ENCODE assay signal across 8 mouse cellular contexts in genomic region chr8:3671980-3672491, GRCm38 (mm10). TPM values are rescaled to one million over a fixed set of nuclear protein-coding genes. Genes with fewer than 3 reads are reported as not detected.
DNase-seq lines count a peak whose midpoint lies in the region; ATAC-seq and TF ChIP-seq lines count a peak whose summit lies in the region.

Gene Fcor (minus strand): TSS chr8:3672362.

- WGBS in bone marrow, adult 2 months = under 1% methylated on average over 23 of the region's 23 CpGs
- under 1% methylated on average over 23 of the region's 23 CpGs for WGBS in embryonic facial prominence, embryonic 15.5 days
- under 1% methylated on average over 23 of the region's 23 CpGs for WGBS in kidney, embryonic 14.5 days
- under 1% methylated on average over 23 of the region's 23 CpGs for WGBS in limb, embryonic 15.5 days

- peak; percentile 83 for DNase-seq in 416B (ENCODE audit: low read depth)
- peak; percentile 65 to 74 for DNase-seq in heart, adult 9 months (ENCODE audit: low spot score in 2 of 2)
- DNase-seq in spleen, postnatal 4 days (ENCODE audit: low spot score in 2 of 2) = peak; percentile 82 to 93

- no peaks in the 10 kb centered on the region for H3K9me3 ChIP-seq in embryonic facial prominence, embryonic 15.5 days (replicated peaks)
- no peaks in the 10 kb centered on the region for H3K9me3 ChIP-seq in kidney, embryonic 14.5 days (ENCODE audit: control insufficient read depth, low read length)
- no peaks in the 10 kb centered on the region for H3K9me3 ChIP-seq in limb, embryonic 15.5 days

- H3K36me3 ChIP-seq in embryonic facial prominence, embryonic 15.5 days = no peaks in the 10 kb centered on the region
- H3K36me3 ChIP-seq in kidney, embryonic 14.5 days (ENCODE audit: control insufficient read depth, insufficient read depth, low read length) = no peaks in the 10 kb centered on the region
- no peaks in the 10 kb centered on the region for H3K36me3 ChIP-seq in limb, embryonic 15.5 days

- TF ChIP-seq POLR2A in bone marrow, adult 2 months (IDR thresholded peaks at IDR 0.05; ENCODE audit: borderline replicate concordance, control insufficient read depth, low read depth, low read length) = peak; percentile 31; the same call in 1 of the 2 replicates

- H3K27me3 ChIP-seq in embryonic facial prominence, embryonic 15.5 days = no peaks in the 10 kb centered on the region
- no peaks in the 10 kb centered on the region for H3K27me3 ChIP-seq in kidney, embryonic 14.5 days (ENCODE audit: control insufficient read depth, insufficient read depth, low read length)
- H3K27me3 ChIP-seq in limb, embryonic 15.5 days = no peaks in the 10 kb centered on the region

- peak within 1 kb of the TSS; percentile 72 for H3K4me2 ChIP-seq in embryonic facial prominence, embryonic 15.5 days (replicated peaks)
- H3K4me2 ChIP-seq in kidney, embryonic 14.5 days (replicated peaks; ENCODE audit: low read depth, low read length) = peak within 1 kb of the TSS; percentile 59
- H3K4me2 ChIP-seq in limb, embryonic 15.5 days = peak within 1 kb of the TSS; percentile 79

- H3K9ac ChIP-seq in embryonic facial prominence, embryonic 15.5 days = peak within 1 kb of the TSS; percentile 47
- H3K9ac ChIP-seq in kidney, embryonic 14.5 days (ENCODE audit: low read depth, low read length) = peak within 1 kb of the TSS; percentile 53
- peak within 1 kb of the TSS; percentile 51 for H3K9ac ChIP-seq in limb, embryonic 15.5 days

- peak within 1 kb of the TSS; percentile 63 for H3K4me3 ChIP-seq in bone marrow, adult 2 months (replicated peaks; ENCODE audit: control insufficient read depth, low read depth, low read length)
- peak within 1 kb of the TSS; percentile 65 for H3K4me3 ChIP-seq in embryonic facial prominence, embryonic 15.5 days (replicated peaks)
- H3K4me3 ChIP-seq in kidney, embryonic 14.5 days (ENCODE audit: low read length) = peak within 1 kb of the TSS; percentile 41
- peak within 1 kb of the TSS; percentile 61 for H3K4me3 ChIP-seq in limb, embryonic 15.5 days

- TF ChIP-seq CTCF in bone marrow, adult 2 months (IDR thresholded peaks at IDR 0.05; ENCODE audit: control insufficient read depth, insufficient read depth, low read length) = peak; percentile 95

- peak; percentile 84 for ATAC-seq in embryonic facial prominence, embryonic 15.5 days (ENCODE audit: insufficient number of reproducible peaks, low FRiP score, low TSS enrichment, low read depth)
- ATAC-seq in kidney, embryonic 14.5 days (ENCODE audit: low FRiP score, low TSS enrichment) = peak; percentile 81
- peak; percentile 85 for ATAC-seq in limb, embryonic 15.5 days (ENCODE audit: insufficient number of reproducible peaks, low FRiP score, low TSS enrichment, low read depth)
- ATAC-seq in monocyte, adult 5-6 weeks (replicated peaks; ENCODE audit: insufficient number of reproducible peaks, low FRiP score, low TSS enrichment, poor library complexity, severe bottlenecking) = peak; percentile 56

- H3K27ac ChIP-seq in bone marrow, adult 2 months (ENCODE audit: control insufficient read depth, insufficient read depth, low read depth, low read length, poor library complexity) = peak within 1 kb of the TSS; percentile 17
- peak within 1 kb of the TSS; percentile 74 for H3K27ac ChIP-seq in embryonic facial prominence, embryonic 15.5 days (replicated peaks)
- peak within 1 kb of the TSS; percentile 42; the same call in 1 of the 2 replicates for H3K27ac ChIP-seq in kidney, embryonic 14.5 days (ENCODE audit: low read depth, low read length)
- peak within 1 kb of the TSS; percentile 85 for H3K27ac ChIP-seq in limb, embryonic 15.5 days

- no peaks in the 10 kb centered on the region; the same call in 1 of the 2 replicates for H3K4me1 ChIP-seq in bone marrow, adult 2 months (ENCODE audit: control insufficient read depth, insufficient read depth, low read length)
- peaks cover 10% of the 10 kb centered on the region for H3K4me1 ChIP-seq in embryonic facial prominence, embryonic 15.5 days
- no peaks in the 10 kb centered on the region for H3K4me1 ChIP-seq in kidney, embryonic 14.5 days (ENCODE audit: control insufficient read depth, insufficient read depth, low read length)
- H3K4me1 ChIP-seq in limb, embryonic 15.5 days = peaks cover 6% of the 10 kb centered on the region

RNA-seq across cellular contexts. Expression of gene Fcor, which starts in this region (rescaled TPM):
- polyA plus RNA-seq in bone marrow, adult 2 months (2011; ENCODE audit: insufficient read depth, insufficient read length, low replicate concordance, missing spikeins) = 10.9 TPM in 1 of 2 replicates, not detected in the other
- 8.1 and 10.7 TPM in 2 replicates for polyA plus RNA-seq in embryonic facial prominence, embryonic 15.5 days (2015; fragmentation: Nextera tagmentation; extraction: Ambion mirVana)
- polyA plus RNA-seq in kidney, embryonic 14.5 days (2014; fragmentation: Nextera tagmentation; extraction: Ambion mirVana) = 17.8 and 20.6 TPM in 2 replicates
- polyA plus RNA-seq in limb, embryonic 15.5 days (2015; fragmentation: Nextera tagmentation; extraction: Ambion mirVana) = 7.6 and 9.9 TPM in 2 replicates
- 4.3 to 4.9 TPM in 2 of 3 replicates, not detected in the other for total RNA-seq in monocyte, adult 5-6 weeks (2017)

Comparison
In these comparisons a context has a peak if more than half of its experiments do, and no peak if none do; other contexts are left out.
1. Peak in every context shown above with its lines: DNase-seq, ATAC-seq, H3K4me3 ChIP-seq and H3K27ac ChIP-seq.
2. H3K27ac ChIP-seq: peak in every context shown above with its lines; median percentile 85 in limb, embryonic 15.5 days; 74 in embryonic facial prominence, embryonic 15.5 days; 42 in kidney, embryonic 14.5 days; 17 in bone marrow, adult 2 months.